Mouse (Mus musculus) left cerebral cortex, adult 11 months (tissue): Measurements from ENCODE around the gene Gm10203.
A peak's percentile ranks its signal among the peaks of the same experiment; 100 is the strongest.
"Not testable (repeated sequence)": the region's sequence is repeated elsewhere in the genome, so short reads cannot be mapped to it uniquely, and the experiment has no call there.

Experiments
- DNase-seq: peaks from one replicate; pipeline ENCODE4 v3.0.0; 2022; ENCODE audit warnings: low spot score

Gene Gm10203

GRCm38 (mm10) chr6:149129870-149130269, at the start of gene Gm10203:
TSS of gene Gm10203 (plus strand) at chr6:149130170.
- DNase-seq, result not testable (repeated sequence)

- no peak for DNase-seq
Measured at GRCm38 (mm10) chr6:149092406-149092805, 37.6 kb upstream of the Gm10203 start.

GRCm38 (mm10) chr6:149093465-149093864, 36.5 kb upstream of the Gm10203 start:
- no peak for DNase-seq

- DNase-seq, result no peak
Measured at GRCm38 (mm10) chr6:149094555-149094954, 35.4 kb upstream of the Gm10203 start.

- DNase-seq, result no peak
Measured at GRCm38 (mm10) chr6:149095389-149095788, 34.6 kb upstream of the Gm10203 start.

GRCm38 (mm10) chr6:149096233-149096632, 33.7 kb upstream of the Gm10203 start:
- no peak for DNase-seq

- DNase-seq, result no peak
Measured at GRCm38 (mm10) chr6:149097276-149097675, 32.7 kb upstream of the Gm10203 start.

GRCm38 (mm10) chr6:149098993-149099392, 31.0 kb upstream of the Gm10203 start:
- DNase-seq, result no peak

- peak; percentile 42 for DNase-seq
Measured at GRCm38 (mm10) chr6:149100174-149101075, 29.5 kb upstream of the Gm10203 start.

- DNase-seq, result peak; percentile 76
Measured at GRCm38 (mm10) chr6:149101076-149101942, 28.7 kb upstream of the Gm10203 start, which contains the start of gene Dennd5b. TSS of gene Dennd5b (minus strand) at chr6:149101680.

GRCm38 (mm10) chr6:149101943-149102243, 28.1 kb upstream of the Gm10203 start:
- no peak for DNase-seq

GRCm38 (mm10) chr6:149103451-149103850, 26.5 kb upstream of the Gm10203 start:
- DNase-seq, result no peak

GRCm38 (mm10) chr6:149107615-149108014, 22.4 kb upstream of the Gm10203 start:
- no peak for DNase-seq

GRCm38 (mm10) chr6:149108909-149109308, 21.1 kb upstream of the Gm10203 start:
- no peak for DNase-seq

GRCm38 (mm10) chr6:149116992-149117391, 13.0 kb upstream of the Gm10203 start:
- DNase-seq, result no peak

GRCm38 (mm10) chr6:149118935-149119334, 11.0 kb upstream of the Gm10203 start:
- DNase-seq, result no peak

GRCm38 (mm10) chr6:149119853-149120252, 10.1 kb upstream of the Gm10203 start:
- peak; percentile 69 for DNase-seq

GRCm38 (mm10) chr6:149123042-149123441, 6.9 kb upstream of the Gm10203 start:
- DNase-seq, result no peak

GRCm38 (mm10) chr6:149126675-149127074, 3.3 kb upstream of the Gm10203 start:
- DNase-seq, result no peak

- no peak for DNase-seq
Measured at GRCm38 (mm10) chr6:149131111-149131510, 1.1 kb downstream of the Gm10203 start.

GRCm38 (mm10) chr6:149132311-149133077, 2.5 kb downstream of the Gm10203 start:
- no peak for DNase-seq
